Mouse (Mus musculus): ENCODE measurements around the gene Coro2a. TPM values are rescaled to one million over a fixed set of nuclear protein-coding genes. Genes with fewer than 3 reads are reported as not detected.
A peak's percentile ranks its signal among the peaks of the same experiment; 100 is the strongest.
"Not testable (repeated sequence)": the region's sequence is repeated elsewhere in the genome, so short reads cannot be mapped to it uniquely, and the experiment has no call there.

Coro2a gene
- polyA plus RNA-seq, 1 experiment = 13.2 TPM

DNA sequence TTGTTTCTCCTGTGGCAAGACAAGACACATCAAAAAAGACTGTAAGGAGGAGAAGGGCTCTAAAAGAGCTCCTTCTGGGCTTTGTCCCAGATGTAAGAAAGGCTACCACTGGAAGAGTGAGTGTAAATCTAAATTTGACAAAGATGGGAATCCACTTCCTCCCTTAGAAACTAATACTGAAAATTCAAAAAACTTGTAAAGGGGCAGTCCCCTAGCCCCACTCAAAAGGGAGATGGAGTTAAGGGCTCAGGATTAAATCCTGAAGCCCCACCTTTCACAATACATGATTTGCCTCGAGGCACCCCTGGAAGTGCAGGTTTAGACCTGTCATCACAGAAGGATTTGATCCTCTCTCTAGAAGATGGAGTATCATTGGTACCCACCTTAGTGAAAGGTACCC, 23.8 kb downstream of the Coro2a start:
- TF ChIP-seq CTCF (IDR thresholded peaks at IDR 0.05; ENCODE audit: borderline replicate concordance, extremely low read depth, insufficient read depth, insufficient read length) (no peak), POLR2A (IDR thresholded peaks at IDR 0.05; ENCODE audit: borderline replicate concordance, extremely low read depth, insufficient read depth, insufficient read length, poor library complexity, severe bottlenecking) (no peak)
- DNase-seq (ENCODE audit: low read depth) = no peak

DNA sequence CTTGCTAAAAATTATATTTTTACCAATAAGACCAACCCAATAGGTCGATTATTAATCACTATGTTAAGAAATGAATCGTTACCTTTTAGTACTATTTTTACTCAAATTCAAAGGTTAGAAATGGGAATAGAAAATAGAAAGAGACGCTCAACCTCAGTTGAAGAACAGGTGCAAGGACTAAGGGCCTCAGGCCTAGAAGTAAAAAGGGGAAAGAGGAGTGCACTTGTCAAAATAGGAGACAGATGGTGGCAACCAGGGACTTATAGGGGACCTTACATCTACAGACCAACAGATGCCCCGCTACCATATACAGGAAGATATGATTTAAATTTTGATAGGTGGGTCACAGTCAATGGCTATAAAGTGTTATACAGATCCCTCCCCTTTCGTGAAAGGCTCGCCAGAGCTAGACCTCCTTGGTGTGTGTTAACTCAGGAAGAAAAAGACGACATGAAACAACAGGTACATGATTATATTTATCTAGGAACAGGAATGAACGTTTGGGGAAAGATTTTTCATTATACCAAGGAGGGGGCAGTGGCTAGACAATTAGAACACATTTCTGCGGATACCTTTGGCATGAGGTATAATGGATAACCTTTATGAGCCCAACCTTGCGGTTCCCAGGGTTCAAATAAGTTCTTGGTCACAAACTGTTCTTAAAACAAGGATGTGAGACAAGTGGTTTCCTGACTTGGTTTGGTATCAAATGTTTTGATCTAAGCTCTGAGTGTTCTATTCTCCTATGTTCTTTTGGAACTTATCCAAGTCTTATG, 26.3 kb downstream of the Coro2a start:
- not testable (repeated sequence) for DNase-seq (ENCODE audit: low read depth)

DNA sequence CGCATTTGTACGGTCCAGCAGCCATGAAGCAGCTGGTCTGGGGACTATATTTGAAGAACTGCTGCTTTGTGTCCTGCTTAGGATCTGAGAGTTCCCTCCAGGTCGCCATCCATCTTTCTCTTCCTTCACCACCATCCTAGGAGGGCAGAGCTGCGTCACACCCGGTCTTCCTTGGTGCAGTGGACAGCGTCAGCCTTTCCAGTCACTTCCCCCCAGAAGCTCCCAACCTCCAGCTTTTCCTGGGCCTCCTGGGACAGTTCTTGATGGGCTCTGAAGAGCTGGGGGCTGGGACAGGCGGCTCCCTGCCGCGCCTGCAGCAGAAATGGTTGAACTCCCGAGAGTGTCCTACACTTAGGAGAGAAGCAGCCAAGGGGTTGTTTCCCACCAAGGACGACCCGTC, 27.2 kb downstream of the Coro2a start:
- no peak for DNase-seq (ENCODE audit: low read depth)
- TF ChIP-seq POLR2A (IDR thresholded peaks at IDR 0.05; ENCODE audit: borderline replicate concordance, extremely low read depth, insufficient read depth, insufficient read length, poor library complexity, severe bottlenecking) (no peak), CTCF (IDR thresholded peaks at IDR 0.05; ENCODE audit: borderline replicate concordance, extremely low read depth, insufficient read depth, insufficient read length) (no peak)

DNA sequence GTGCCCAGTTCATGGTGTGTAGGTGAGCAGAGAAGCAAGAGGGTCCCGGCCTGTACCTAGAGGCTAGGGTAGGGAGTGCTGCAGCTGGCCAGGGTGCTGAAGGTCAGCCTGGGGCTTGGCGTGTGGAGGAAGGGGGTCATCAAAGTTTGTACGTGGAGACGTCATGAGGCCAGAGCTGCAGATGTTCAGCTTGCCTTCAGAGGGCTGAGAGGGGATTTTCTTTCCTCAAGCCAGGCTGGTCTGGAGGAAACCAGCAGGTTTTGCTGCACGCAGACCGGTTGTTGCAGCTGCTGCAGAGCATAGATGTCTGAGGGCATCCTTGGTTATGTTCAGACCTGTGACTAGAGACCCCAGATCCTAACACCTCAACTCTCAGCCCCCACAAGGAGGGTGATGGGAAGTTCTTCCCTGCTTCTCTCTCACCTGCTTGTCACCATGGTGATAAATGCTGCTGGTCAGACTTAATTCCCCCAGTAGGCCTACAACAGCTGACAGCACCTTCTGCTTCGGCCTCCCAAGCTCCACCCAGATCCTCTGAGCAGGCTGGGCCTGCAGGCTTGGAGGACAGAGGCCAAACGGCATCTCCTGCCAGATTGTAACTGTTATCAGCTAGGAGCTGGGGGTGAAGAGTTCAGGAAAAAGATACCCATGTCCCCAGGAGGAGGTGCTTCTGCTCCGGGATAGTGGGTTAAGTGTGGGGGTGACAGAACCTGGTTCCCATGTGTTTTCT, 27.8 kb downstream of the Coro2a start:
- DNase-seq (ENCODE audit: low read depth) = no peak
- TF ChIP-seq POLR2A (IDR thresholded peaks at IDR 0.05; ENCODE audit: borderline replicate concordance, extremely low read depth, insufficient read depth, insufficient read length, poor library complexity, severe bottlenecking) = no peak
- no peak for TF ChIP-seq CTCF (IDR thresholded peaks at IDR 0.05; ENCODE audit: borderline replicate concordance, extremely low read depth, insufficient read depth, insufficient read length)

DNA sequence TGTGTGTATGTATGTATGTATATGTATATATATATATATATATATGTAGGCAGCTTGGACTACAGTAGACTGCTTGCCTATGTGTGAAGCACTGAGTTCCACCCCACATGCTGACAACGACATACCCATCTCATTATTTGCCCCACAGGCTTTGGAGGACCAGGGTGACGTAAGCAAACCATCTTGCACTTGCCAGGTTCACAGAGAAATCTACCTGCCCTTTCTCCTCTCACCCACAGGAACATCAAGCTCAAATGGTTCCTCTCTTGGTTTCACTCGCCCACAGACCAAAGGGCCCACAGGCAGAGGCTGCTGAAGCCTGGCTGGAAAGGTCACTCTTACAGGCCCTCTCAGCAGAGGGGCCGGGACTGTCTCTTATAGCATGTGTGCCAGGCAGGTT, 29.4 kb downstream of the Coro2a start:
- no peak for DNase-seq (ENCODE audit: low read depth)

DNA sequence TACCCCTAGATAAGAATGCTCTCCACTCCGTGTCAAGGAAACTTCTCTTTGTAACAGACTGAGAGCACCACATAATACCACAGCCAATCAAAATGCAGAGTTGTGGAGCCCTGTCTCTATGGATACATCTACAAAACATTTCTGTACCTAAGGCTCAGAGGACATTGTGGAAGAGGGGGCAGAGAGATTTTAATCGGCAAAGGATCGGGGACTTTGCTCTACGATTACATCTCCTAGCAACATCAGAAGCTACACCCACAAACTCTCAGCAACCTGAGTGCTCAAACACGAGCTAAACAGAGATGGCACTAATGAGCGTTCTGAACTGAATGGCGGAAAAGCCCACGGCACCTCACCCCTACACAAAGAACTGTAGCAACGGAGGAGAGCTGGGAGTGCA, 30.3 kb downstream of the Coro2a start:
- DNase-seq (ENCODE audit: low read depth) = no peak
- TF ChIP-seq POLR2A (IDR thresholded peaks at IDR 0.05; ENCODE audit: borderline replicate concordance, extremely low read depth, insufficient read depth, insufficient read length, poor library complexity, severe bottlenecking) (no peak), CTCF (IDR thresholded peaks at IDR 0.05; ENCODE audit: borderline replicate concordance, extremely low read depth, insufficient read depth, insufficient read length) (no peak)

More for the DNA sequence above, 29.4 kb downstream of the Coro2a start:
- TF ChIP-seq CTCF (IDR thresholded peaks at IDR 0.05; ENCODE audit: borderline replicate concordance, extremely low read depth, insufficient read depth, insufficient read length) (no peak), POLR2A (IDR thresholded peaks at IDR 0.05; ENCODE audit: borderline replicate concordance, extremely low read depth, insufficient read depth, insufficient read length, poor library complexity, severe bottlenecking) (no peak)

DNA sequence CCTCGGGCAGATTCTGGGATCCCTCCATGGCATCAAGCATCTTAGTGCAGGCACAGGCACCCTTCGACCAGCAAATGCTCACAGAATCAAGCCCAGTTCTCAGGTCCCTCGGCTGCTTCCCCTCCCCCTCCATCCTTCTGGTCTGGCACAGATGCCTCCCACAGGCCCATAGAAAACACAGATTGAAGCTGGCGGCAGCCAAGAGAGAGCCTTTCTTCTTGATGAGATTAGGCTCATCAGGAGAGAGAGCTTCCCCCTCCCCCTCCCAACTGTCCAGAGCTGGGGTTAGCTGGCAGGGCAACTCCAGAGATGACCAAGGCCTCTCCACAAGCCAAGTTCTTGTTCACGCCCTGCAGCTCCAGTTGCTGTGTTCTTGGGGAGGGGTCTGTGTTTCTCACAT, 32.3 kb downstream of the Coro2a start:
- TF ChIP-seq POLR2A (IDR thresholded peaks at IDR 0.05; ENCODE audit: borderline replicate concordance, extremely low read depth, insufficient read depth, insufficient read length, poor library complexity, severe bottlenecking) = no peak
- TF ChIP-seq CTCF (IDR thresholded peaks at IDR 0.05; ENCODE audit: borderline replicate concordance, extremely low read depth, insufficient read depth, insufficient read length) = no peak
- peak; percentile 83 for DNase-seq (ENCODE audit: low read depth)

DNA sequence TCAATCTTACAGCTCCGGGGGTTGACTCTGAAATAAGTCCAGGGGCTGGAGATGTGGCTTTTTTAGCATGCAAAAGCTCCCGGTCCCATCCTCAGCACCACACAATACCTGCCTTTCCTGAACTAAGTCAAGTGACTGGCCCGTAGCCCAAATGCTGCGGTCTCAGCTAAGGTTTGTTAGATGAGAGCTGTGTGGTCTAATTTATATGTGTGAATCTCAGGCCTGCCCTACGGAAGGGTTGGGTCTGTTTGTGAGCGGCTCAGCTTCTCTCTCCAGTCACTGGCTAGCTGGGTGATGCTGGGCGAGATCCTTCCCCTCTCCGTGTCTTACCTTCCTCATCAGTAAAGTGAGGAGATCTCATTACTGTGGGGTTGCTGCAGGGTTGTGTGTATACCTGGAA, 33.8 kb downstream of the Coro2a start:
- TF ChIP-seq CTCF (IDR thresholded peaks at IDR 0.05; ENCODE audit: borderline replicate concordance, extremely low read depth, insufficient read depth, insufficient read length) (no peak), POLR2A (IDR thresholded peaks at IDR 0.05; ENCODE audit: borderline replicate concordance, extremely low read depth, insufficient read depth, insufficient read length, poor library complexity, severe bottlenecking) (no peak)
- DNase-seq (ENCODE audit: low read depth) = no peak

DNA sequence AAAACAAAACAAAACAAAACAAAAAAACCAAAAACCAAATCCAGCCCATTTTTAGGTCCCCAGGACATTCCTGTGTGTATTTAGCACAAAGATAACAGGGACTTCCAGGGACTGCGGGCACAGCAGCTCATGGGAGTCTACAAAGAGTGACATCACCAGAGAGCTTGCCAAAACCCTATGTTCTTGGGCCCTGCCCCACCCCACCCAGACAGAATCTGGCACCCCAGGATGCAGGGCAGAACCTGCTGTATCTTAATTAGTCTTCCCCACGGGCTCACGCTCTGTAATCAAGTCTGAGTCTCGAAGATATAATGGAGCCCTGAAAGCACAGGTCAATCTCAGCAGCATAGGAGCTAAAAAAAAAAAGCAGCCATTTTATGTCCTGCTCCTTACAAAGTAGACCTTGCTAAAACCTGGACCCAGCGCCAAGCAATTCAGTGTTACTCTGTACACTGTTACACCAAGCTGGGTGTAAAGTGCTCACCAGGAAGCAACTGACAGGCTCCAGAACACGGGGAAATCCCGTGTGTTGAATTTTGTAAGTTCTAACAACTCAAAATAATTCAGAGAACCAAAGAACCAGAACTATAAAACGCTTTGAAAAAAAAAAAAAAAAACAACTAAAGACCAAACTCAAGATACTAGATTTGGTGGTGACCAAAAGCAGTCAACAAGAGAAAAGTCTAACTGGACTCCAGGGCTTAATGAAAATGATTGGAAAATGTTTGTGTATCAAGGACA, 34.9 kb downstream of the Coro2a start:
- DNase-seq (ENCODE audit: low read depth) = peak; percentile 55
- TF ChIP-seq CTCF (IDR thresholded peaks at IDR 0.05; ENCODE audit: borderline replicate concordance, extremely low read depth, insufficient read depth, insufficient read length) (no peak), POLR2A (IDR thresholded peaks at IDR 0.05; ENCODE audit: borderline replicate concordance, extremely low read depth, insufficient read depth, insufficient read length, poor library complexity, severe bottlenecking) (no peak)

DNA sequence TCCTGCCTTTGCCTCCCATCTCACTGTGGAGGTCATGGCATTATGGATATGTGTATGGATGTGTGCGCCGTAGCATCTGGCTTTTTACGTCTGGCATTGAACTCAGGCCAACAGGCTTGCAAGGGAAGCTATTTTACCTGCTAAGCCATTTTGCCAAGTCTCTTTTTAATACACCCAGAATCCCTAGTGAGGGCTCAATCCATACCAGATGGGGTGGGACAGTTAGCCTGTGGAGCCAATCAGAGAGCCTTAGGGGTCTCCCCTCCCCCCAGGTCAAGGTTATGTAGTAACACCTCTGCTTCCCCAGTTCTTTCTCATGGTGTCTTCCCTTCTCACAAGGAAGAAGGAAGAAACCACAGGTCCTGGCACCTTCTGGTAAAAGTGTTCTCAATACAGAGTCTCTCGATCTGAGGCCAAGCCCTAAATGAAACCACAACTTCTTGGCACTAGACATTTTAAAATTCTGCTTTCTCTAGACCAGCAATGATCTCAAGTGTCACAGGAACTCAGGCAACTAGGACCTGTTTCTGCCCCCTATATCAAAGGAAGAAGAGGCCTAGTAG, 36.5 kb downstream of the Coro2a start:
- DNase-seq (ENCODE audit: low read depth) = no peak
- TF ChIP-seq CTCF (IDR thresholded peaks at IDR 0.05; ENCODE audit: borderline replicate concordance, extremely low read depth, insufficient read depth, insufficient read length) (no peak), POLR2A (IDR thresholded peaks at IDR 0.05; ENCODE audit: borderline replicate concordance, extremely low read depth, insufficient read depth, insufficient read length, poor library complexity, severe bottlenecking) (no peak)

DNA sequence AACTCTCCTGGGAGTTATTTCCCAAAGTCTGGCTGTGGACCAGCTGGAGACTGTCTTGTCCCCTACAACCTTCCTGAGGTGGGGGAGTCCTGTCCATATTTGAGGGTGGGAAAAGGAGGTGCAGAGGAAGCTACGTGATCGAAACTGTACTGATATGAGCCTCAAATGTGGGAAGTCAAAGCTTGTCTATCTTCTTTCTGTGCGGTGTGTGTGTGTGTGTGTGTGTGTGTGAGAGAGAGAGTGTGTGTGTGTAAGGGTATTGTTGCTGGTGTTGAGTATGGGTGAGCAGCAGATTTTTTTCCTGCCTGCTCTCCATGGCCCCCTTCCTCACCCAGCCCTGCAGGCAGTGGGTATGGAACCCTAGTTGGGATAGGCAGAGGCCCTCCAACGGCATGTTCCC, 37.8 kb downstream of the Coro2a start:
- DNase-seq (ENCODE audit: low read depth) = no peak
- TF ChIP-seq POLR2A (IDR thresholded peaks at IDR 0.05; ENCODE audit: borderline replicate concordance, extremely low read depth, insufficient read depth, insufficient read length, poor library complexity, severe bottlenecking) (no peak), CTCF (IDR thresholded peaks at IDR 0.05; ENCODE audit: borderline replicate concordance, extremely low read depth, insufficient read depth, insufficient read length) (no peak)
